Mouse (Mus musculus): ENCODE measurements around the gene Gm49366. TPM values are rescaled to one million over a fixed set of nuclear protein-coding genes. Genes with fewer than 3 reads are reported as not detected.
"Not testable (repeated sequence)": the region's sequence is repeated elsewhere in the genome, so short reads cannot be mapped to it uniquely, and the experiment has no call there.

The Gm49366 gene
- not detected for total RNA-seq (2021)

GRCm38 (mm10) chr12:84038691-84039111, at the start of gene Gm49366:
Gm49366 (plus strand) TSS chr12:84038935.
- intact Hi-C loops (cut with DNase I) = not testable (repeated sequence)
- peak; percentile 46 to 55 for DNase-seq (ENCODE audit: low spot score in 2 of 2)

- intact Hi-C loops (cut with DNase I) = loop anchor here (5.0 kb wide), 1 partner anchor 43 kb away; no protein-coding TSS in a partner anchor
- DNase-seq (ENCODE audit: low spot score in 2 of 2) = no peak
These were observed 49.4 kb upstream of the Gm49366 start for GRCm38 (mm10) chr12:83989378-83989777.

- no peak for DNase-seq (ENCODE audit: low spot score in 2 of 2)
- intact Hi-C loops (cut with DNase I) = no loop called here
These were observed 41.5 kb upstream of the Gm49366 start for GRCm38 (mm10) chr12:83997221-83997620.

- no peak for DNase-seq (ENCODE audit: low spot score in 2 of 2)
- intact Hi-C loops (cut with DNase I) = no loop called here
These were observed 40.2 kb upstream of the Gm49366 start for GRCm38 (mm10) chr12:83998341-83999107.

- DNase-seq (ENCODE audit: low spot score in 2 of 2); intact Hi-C loops (cut with DNase I): not testable (repeated sequence)
These were observed 39.5 kb upstream of the Gm49366 start for GRCm38 (mm10) chr12:83999237-83999636.

GRCm38 (mm10) chr12:84000418-84000817, 38.3 kb upstream of the Gm49366 start:
- intact Hi-C loops (cut with DNase I) = no loop called here
- no peak for DNase-seq (ENCODE audit: low spot score in 2 of 2)

GRCm38 (mm10) chr12:84003866-84004265, 34.9 kb upstream of the Gm49366 start:
- no peak for DNase-seq (ENCODE audit: low spot score in 2 of 2)
- intact Hi-C loops (cut with DNase I) = no loop called here

- intact Hi-C loops (cut with DNase I) = no loop called here
- DNase-seq (ENCODE audit: low spot score in 2 of 2) = no peak
These were observed 30.5 kb upstream of the Gm49366 start for GRCm38 (mm10) chr12:84008251-84008650.

- intact Hi-C loops (cut with DNase I) = no loop called here
- DNase-seq (ENCODE audit: low spot score in 2 of 2) = no peak
These were observed 30.0 kb upstream of the Gm49366 start for GRCm38 (mm10) chr12:84008729-84009128.

GRCm38 (mm10) chr12:84009171-84009965, 29.4 kb upstream of the Gm49366 start, which contains the start of gene Acot1:
Acot1 (plus strand) TSS chr12:84009490.
- intact Hi-C loops (cut with DNase I) = not testable (repeated sequence)
- peak; percentile 48 to 53 for DNase-seq (ENCODE audit: low spot score in 2 of 2)

- intact Hi-C loops (cut with DNase I) = no loop called here
- no peak for DNase-seq (ENCODE audit: low spot score in 2 of 2)
These were observed 28.5 kb upstream of the Gm49366 start for GRCm38 (mm10) chr12:84010201-84010600.

GRCm38 (mm10) chr12:84011251-84012040, 27.3 kb upstream of the Gm49366 start:
- intact Hi-C loops (cut with DNase I) = no loop called here
- DNase-seq (ENCODE audit: low spot score in 2 of 2) = peak; percentile 46 to 53

GRCm38 (mm10) chr12:84013130-84013529, 25.6 kb upstream of the Gm49366 start:
- no peak for DNase-seq (ENCODE audit: low spot score in 2 of 2)
- intact Hi-C loops (cut with DNase I) = no loop called here

- peak in 1 of 2 experiments; percentile 24 for DNase-seq (ENCODE audit: low spot score in 2 of 2)
- intact Hi-C loops (cut with DNase I) = no loop called here
These were observed 25.0 kb upstream of the Gm49366 start for GRCm38 (mm10) chr12:84013701-84014100.

- intact Hi-C loops (cut with DNase I); DNase-seq (ENCODE audit: low spot score in 2 of 2): not testable (repeated sequence)
These were observed 18.2 kb upstream of the Gm49366 start for GRCm38 (mm10) chr12:84020528-84020927.

- DNase-seq (ENCODE audit: low spot score in 2 of 2); intact Hi-C loops (cut with DNase I): not testable (repeated sequence)
These were observed 16.5 kb upstream of the Gm49366 start for GRCm38 (mm10) chr12:84022266-84022665.

- DNase-seq (ENCODE audit: low spot score in 2 of 2) = no peak
- intact Hi-C loops (cut with DNase I) = no loop called here
These were observed 15.5 kb upstream of the Gm49366 start for GRCm38 (mm10) chr12:84023052-84023745.

- intact Hi-C loops (cut with DNase I) = no loop called here
These were observed 12.8 kb upstream of the Gm49366 start for GRCm38 (mm10) chr12:84025888-84026287.

GRCm38 (mm10) chr12:84028328-84028727, 10.4 kb upstream of the Gm49366 start:
- DNase-seq (ENCODE audit: low spot score in 2 of 2); intact Hi-C loops (cut with DNase I): not testable (repeated sequence)

More at GRCm38 (mm10) chr12:84025888-84026287, 12.8 kb upstream of the Gm49366 start:
- no peak for DNase-seq (ENCODE audit: low spot score in 2 of 2)
